Mouse (Mus musculus) forebrain, embryonic 12.5 days (tissue): ENCODE data around the gene Pop4. TPM values are rescaled to one million over a fixed set of nuclear protein-coding genes. Genes with fewer than 3 reads are reported as not detected.
"Not testable (repeated sequence)": the region's sequence is repeated elsewhere in the genome, so short reads cannot be mapped to it uniquely, and the experiment has no call there.

Experiments
- ATAC-seq: fragments of 200-750 bp; cut with Nextera tagmentation; 2 replicates; pipeline ENCODE4 v1.8.0; 2017; ENCODE audit warnings: moderate TSS enrichment; ENCODE audit not compliant: low FRiP score
- H3K27ac ChIP-seq: fragments of 300-500 bp; sonication (generic); 2 replicates; pipeline ENCODE4 v1.5.1; 2016; ENCODE audit warnings: mild to moderate bottlenecking
- H3K27me3 ChIP-seq: fragments of 300-500 bp; sonication (generic); 2 replicates; pipeline ENCODE4 v1.6.1; 2016; ENCODE audit warnings: mild to moderate bottlenecking
- H3K36me3 ChIP-seq: fragments of 300-500 bp; sonication (generic); replicated peaks from 2 replicates; pipeline ENCODE4 v1.6.1; 2016; ENCODE audit warnings: mild to moderate bottlenecking
- H3K4me1 ChIP-seq: fragments of 300-500 bp; sonication (generic); 2 replicates; pipeline ENCODE4 v1.6.1; 2016
- H3K4me2 ChIP-seq: fragments of 300-500 bp; sonication (generic); 2 replicates; pipeline ENCODE4 v1.6.1; 2016; ENCODE audit warnings: mild to moderate bottlenecking, moderate library complexity
- H3K4me3 ChIP-seq: fragments of 300-500 bp; sonication (generic); replicated peaks from 2 replicates; pipeline ENCODE4 v1.5.1; 2016; ENCODE audit warnings: mild to moderate bottlenecking
- H3K9ac ChIP-seq: fragments of 300-500 bp; sonication (generic); 2 replicates; pipeline ENCODE4 v1.6.1; 2016; ENCODE audit warnings: mild to moderate bottlenecking
- H3K9me3 ChIP-seq: fragments of 300-500 bp; sonication (generic); 2 replicates; pipeline ENCODE4 v1.6.1; 2016
- WGBS: fragments of 180-500 bp; shearing (Covaris S2); methylation state at CpG from one replicate; pipeline ENCODE4 v1.1.7; 2016; 5-methylcytosine and 5-hydroxymethylcytosine counted together
- polyA plus RNA-seq: library from polyadenylated mRNA; unstranded; fragments of >200 nt; fragmentation: Nextera tagmentation; extraction: Ambion mirVana; gene quantifications from 2 replicates; pipeline ENCODE4 v1.2.1, GENCODE M21; 2016

The Pop4 gene
- polyA plus RNA-seq: 94.3 and 94.5 TPM in 2 replicates

DNA sequence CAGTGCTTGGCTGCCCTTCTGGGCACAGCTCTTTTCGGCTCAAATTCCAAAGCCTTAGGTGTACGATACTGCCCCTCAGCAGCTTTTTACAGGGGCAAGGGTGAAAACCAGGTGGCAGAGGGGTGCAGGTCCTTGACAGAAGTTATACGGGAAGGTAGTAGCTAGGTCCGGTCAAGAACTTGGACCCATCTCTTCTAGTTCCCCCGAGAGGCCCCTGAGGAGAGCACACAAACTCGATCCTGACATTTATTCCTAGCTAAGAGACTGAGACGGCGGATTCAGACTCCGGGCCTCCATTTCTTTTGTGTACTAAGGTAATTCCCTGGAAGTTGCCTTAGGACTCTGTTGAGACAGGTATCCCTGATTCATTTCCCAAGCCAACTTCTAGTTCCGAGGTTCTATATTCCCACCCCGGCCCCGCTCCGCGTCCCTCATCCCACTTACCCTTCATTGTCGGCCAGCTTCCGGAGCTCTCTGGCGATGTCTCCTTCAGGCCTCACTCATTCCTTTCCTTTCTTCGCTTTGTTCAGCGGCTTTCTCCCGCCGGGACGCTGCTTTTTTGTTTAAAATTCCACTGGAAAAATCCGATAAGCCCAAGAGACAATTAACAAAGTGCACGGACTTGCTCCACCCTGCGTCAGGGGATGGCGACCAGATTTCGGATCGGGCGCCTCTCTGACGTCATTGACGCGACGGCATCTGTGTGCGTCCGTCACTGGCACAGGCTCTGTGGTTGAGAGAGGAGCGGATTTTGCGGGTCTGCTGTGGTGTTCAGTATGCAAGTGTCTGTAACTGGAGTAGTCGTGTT is at the start of gene Pop4:
TSS of gene Pop4 (minus strand) at position 721 of the 808 bp plus-strand sequence.
- H3K9me3 ChIP-seq: no peaks in the 10 kb centered on the region
- peak within 1 kb of the TSS; percentile 73 for H3K4me3 ChIP-seq
- H3K4me2 ChIP-seq: peak within 1 kb of the TSS; percentile 86
- ATAC-seq: peak; percentile 94
- H3K36me3 ChIP-seq: peaks cover 29% of the 10 kb centered on the region
- H3K4me1 ChIP-seq: peaks cover 16% of the 10 kb centered on the region
- H3K27me3 ChIP-seq: no peaks in the 10 kb centered on the region
- H3K27ac ChIP-seq: peak within 1 kb of the TSS; percentile 57; the same call in 1 of the 2 replicates
- WGBS: under 1% methylated on average over 38 of the region's 38 CpGs
- H3K9ac ChIP-seq: peak within 1 kb of the TSS; percentile 82

DNA sequence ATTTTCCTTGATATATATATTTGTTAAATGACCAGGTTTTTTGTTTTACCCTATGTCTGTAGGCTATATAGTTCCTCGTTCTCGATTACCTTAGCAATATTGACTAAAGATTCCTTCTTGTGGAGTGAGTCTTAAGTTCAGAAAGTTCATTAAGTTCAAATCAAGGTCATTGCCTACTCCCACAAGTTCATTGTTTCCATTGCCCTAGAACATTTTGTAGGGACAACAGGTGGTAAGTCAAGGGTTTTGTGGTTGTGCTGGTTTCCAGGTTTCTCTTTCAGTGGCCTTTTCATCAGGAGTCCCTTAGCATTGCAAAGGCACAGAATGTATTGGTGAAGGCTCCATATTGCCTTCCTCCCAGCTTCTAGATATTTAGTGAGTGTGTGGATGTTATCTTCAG is 49.4 kb upstream of the Pop4 start:
- H3K36me3 ChIP-seq: no peaks in the 10 kb centered on the region
- no peaks in the 10 kb centered on the region for H3K27me3 ChIP-seq
- no peak for ATAC-seq
- no peak overlapping the region for H3K4me2 ChIP-seq
- no peak overlapping the region for H3K9ac ChIP-seq
- no peaks in the 10 kb centered on the region for H3K4me1 ChIP-seq
- H3K27ac ChIP-seq: no peak overlapping the region
- H3K9me3 ChIP-seq: no peaks in the 10 kb centered on the region
- no peak overlapping the region for H3K4me3 ChIP-seq
- WGBS: 86% methylated on average over 2 of the region's 2 CpGs

DNA sequence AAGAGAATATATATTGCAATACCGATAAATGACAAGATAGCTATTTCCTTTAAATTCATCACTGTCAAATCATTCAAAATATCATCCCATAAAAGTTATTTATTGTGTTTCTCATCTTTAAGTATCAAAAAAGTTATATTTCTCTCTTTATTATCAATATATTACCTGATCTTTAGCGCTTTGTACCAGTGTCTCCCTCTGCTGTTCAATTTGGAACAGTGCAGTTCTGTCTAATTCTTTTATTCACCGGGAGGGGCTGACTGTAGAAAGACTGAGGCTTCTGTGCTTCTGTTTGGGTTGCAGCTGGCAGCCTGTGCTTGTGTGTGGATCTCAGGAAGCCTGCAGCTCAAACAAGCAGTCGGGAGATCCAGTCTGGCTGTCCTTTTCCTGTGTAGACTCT is 11.0 kb upstream of the Pop4 start:
- not testable (repeated sequence) for H3K4me1 ChIP-seq, H3K9me3 ChIP-seq, H3K36me3 ChIP-seq, H3K27me3 ChIP-seq, H3K9ac ChIP-seq, ATAC-seq, H3K27ac ChIP-seq, H3K4me2 ChIP-seq, H3K4me3 ChIP-seq
- 22% methylated on average over 4 of the region's 4 CpGs for WGBS

DNA sequence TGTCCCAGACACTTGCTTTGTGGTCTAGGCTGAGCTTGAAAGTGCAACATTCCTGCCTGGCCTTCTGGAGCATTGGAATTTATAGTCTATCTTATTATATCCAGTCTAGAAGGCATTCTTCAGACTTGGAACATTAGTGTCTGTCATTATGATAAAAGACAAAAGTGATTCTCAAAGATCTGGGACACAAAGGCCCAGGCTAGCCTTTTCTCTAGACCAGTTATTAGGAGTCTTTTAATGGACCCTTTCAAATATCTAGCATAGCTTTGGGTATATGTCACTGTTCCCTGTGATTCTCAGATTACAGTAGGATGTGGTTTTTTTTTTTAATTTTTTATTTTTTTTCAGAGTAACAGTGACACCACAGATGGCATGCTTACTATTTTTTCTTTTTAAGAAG is 1.3 kb upstream of the Pop4 start:
- no peaks in the 10 kb centered on the region for H3K27me3 ChIP-seq
- no peak overlapping the region for H3K4me2 ChIP-seq
- H3K4me1 ChIP-seq: peaks cover 16% of the 10 kb centered on the region
- H3K27ac ChIP-seq: no peak overlapping the region
- H3K9ac ChIP-seq: no peak overlapping the region
- ATAC-seq: no peak
- no peak overlapping the region for H3K4me3 ChIP-seq
- peaks cover 13% of the 10 kb centered on the region for H3K36me3 ChIP-seq
- H3K9me3 ChIP-seq: no peaks in the 10 kb centered on the region

DNA sequence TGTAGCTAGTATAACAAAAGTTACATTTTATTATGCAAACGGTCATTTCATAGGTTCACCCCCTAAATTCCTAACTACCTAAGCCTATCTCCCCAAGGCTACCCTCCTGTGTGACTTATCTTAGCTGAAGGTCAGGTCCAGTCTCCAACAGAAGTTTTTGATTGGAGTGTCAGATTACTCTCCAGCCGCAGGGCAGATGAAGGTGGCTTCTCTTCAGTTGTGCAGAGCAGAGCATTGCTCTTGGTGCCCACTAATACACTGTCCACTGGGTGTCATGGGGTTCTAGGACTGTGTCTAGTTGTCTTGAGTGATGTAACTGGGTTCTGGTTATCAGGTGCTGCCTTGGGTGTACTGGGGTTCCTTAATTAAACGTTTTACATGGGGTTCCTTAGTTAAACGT is 636 bp upstream of the Pop4 start:
- peak overlapping the region; percentile 73 for H3K4me3 ChIP-seq
- peaks cover 16% of the 10 kb centered on the region for H3K4me1 ChIP-seq
- H3K36me3 ChIP-seq: peaks cover 20% of the 10 kb centered on the region
- no peak overlapping the region for H3K27ac ChIP-seq
- H3K9ac ChIP-seq: peak overlapping the region; percentile 82
- no peaks in the 10 kb centered on the region for H3K27me3 ChIP-seq
- no peaks in the 10 kb centered on the region for H3K9me3 ChIP-seq
- peak overlapping the region; percentile 86 for H3K4me2 ChIP-seq
- peak; percentile 34; the same call in 1 of the 2 replicates for ATAC-seq
- WGBS: 9% methylated on average over 4 of the region's 4 CpGs

DNA sequence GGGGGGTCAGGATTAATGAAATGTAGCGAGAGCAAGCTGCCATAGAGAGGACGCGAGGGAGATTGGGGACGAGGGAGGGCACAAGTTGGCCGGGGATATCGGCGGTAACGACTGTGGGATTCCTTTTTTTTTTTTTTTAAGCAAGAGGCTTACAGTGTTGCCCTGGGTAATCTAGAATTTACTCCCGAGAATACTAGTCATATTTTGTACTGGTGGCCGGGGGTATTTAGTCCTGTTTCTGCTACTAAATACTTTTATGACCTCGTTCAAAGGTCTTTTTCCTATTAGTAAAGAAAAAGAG is 238 bp upstream of the Pop4 start:
- peak overlapping the region; percentile 82 for H3K9ac ChIP-seq
- peak overlapping the region; percentile 73 for H3K4me3 ChIP-seq
- no peaks in the 10 kb centered on the region for H3K9me3 ChIP-seq
- peaks cover 16% of the 10 kb centered on the region for H3K4me1 ChIP-seq
- WGBS: under 1% methylated on average over 11 of the region's 11 CpGs
- peak overlapping the region; percentile 57; the same call in 1 of the 2 replicates for H3K27ac ChIP-seq
- no peaks in the 10 kb centered on the region for H3K27me3 ChIP-seq
- peaks cover 23% of the 10 kb centered on the region for H3K36me3 ChIP-seq
- H3K4me2 ChIP-seq: peak overlapping the region; percentile 86
- ATAC-seq: no peak

DNA sequence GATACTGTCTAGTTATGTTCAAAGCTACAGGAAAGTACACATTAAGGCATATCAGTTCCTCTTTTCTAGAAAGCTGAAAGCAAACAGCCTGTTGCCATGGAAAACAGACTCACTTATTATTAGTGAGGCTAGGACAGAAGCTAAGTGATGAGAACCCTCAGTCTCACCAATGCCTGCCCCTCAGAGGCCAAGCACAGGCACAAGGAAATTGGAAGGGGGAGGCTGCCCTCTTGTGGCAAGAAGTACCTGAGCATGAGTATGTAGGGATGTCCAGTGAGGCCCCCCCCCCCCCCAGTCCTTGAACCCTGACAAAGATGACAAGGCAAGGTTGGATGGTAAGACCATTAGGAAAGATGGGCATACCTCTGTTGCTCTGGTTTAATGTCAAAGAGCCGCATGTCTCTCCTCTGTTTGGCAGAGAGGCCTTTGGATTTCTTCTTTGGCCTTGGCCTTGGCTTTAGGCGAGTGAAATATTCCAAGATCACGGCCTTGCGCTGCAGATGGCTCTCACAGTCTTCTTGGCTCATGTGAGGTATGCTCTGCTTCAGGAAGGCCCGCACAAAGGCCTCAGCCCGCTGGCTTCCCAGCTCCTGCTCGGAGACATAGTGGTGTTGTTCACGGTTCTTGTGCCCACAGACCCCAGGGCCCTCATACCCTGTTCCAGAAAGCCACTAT is 4.1 kb downstream of the Pop4 start:
- WGBS: 87% methylated on average over 8 of the region's 8 CpGs
- no peak overlapping the region for H3K4me3 ChIP-seq
- no peaks in the 10 kb centered on the region for H3K9me3 ChIP-seq
- H3K27me3 ChIP-seq: no peaks in the 10 kb centered on the region
- no peak overlapping the region for H3K4me2 ChIP-seq
- H3K4me1 ChIP-seq: peaks cover 16% of the 10 kb centered on the region
- no peak overlapping the region for H3K9ac ChIP-seq
- no peak for ATAC-seq
- peaks cover 67% of the 10 kb centered on the region for H3K36me3 ChIP-seq
- H3K27ac ChIP-seq: no peak overlapping the region

DNA sequence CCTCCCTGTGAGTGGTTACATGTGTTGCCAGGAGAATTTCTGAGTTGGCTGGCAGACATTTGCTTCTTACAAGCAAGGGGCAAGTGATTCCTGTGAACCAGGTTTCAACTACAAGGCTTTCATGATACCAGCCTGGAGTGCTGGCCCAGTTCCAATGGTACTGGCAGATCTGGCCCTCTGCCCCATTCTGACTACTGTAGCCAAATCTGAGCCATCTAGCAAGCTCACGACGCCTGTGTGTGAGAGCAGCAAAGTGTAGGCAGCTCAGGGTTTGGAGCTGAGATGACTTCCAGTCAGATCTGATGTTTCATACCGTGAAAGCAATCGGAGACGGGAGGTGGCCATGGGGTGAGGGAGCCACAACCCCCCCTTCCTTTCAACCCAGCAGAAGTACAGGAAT is 8.8 kb downstream of the Pop4 start:
- peaks cover 65% of the 10 kb centered on the region for H3K36me3 ChIP-seq
- ATAC-seq: no peak
- no peak overlapping the region for H3K4me3 ChIP-seq
- 94% methylated on average over 5 of the region's 5 CpGs for WGBS
- H3K9ac ChIP-seq: no peak overlapping the region
- H3K4me1 ChIP-seq: no peaks in the 10 kb centered on the region
- H3K4me2 ChIP-seq: no peak overlapping the region
- no peaks in the 10 kb centered on the region for H3K9me3 ChIP-seq
- H3K27ac ChIP-seq: no peak overlapping the region
- no peaks in the 10 kb centered on the region for H3K27me3 ChIP-seq

DNA sequence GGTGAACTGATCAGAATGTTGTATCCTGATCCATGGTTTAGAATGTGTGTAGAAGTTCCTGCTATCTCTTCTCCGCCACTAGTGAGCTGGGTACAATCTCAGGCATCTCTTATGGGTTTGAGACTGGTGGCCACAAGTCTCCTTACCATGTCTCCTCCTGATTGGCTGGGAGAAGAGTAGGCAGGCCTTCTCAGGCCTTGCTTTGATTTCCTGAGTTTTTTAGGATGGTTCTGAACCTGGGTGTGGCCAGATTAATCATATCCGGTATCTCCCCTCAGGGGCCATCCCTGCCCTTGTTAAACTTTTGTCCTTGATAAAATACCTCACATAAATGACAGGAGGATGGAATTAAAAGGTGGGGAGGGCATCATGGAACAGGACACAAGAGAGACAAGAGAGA is 11.6 kb downstream of the Pop4 start:
- Histone ChIP-seq H3K4me2 (no peak overlapping the region), H3K4me3 (no peak overlapping the region), H3K9me3 (no peaks in the 10 kb centered on the region), H3K9ac (no peak overlapping the region), H3K36me3 (peaks cover 38% of the 10 kb centered on the region), H3K27ac (no peak overlapping the region), H3K27me3 (no peaks in the 10 kb centered on the region), H3K4me1 (no peaks in the 10 kb centered on the region)
- ATAC-seq: no peak
- 92% methylated on average over 2 of the region's 2 CpGs for WGBS

DNA sequence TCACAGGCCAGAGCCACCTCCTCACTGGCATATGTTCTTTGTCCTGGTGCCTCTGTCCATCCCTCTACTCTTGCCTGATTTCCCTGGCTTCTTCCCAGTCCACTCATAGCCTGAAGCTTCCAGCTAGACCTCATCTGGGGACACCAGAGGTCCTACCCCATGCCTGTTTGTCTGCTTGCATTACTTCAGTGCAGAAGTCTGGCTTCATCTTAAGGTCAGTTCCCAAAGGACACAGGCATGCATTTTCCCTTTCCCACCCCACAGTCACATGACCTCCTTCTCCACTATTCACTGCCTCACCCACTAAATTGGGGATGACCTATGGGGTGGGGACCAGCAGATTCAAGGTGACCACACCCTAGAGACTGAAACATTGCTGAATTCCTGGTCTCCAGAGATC is 17.8 kb downstream of the Pop4 start:
- Histone ChIP-seq H3K4me1 (0 out of 2 replicates have a peak, but pooled peaks cover 3% of the 10 kb centered on the region), H3K27me3 (no peaks in the 10 kb centered on the region), H3K36me3 (no peaks in the 10 kb centered on the region), H3K4me2 (no peak overlapping the region), H3K9me3 (no peaks in the 10 kb centered on the region), H3K9ac (no peak overlapping the region), H3K4me3 (no peak overlapping the region), H3K27ac (no peak overlapping the region)
- no peak for ATAC-seq

DNA sequence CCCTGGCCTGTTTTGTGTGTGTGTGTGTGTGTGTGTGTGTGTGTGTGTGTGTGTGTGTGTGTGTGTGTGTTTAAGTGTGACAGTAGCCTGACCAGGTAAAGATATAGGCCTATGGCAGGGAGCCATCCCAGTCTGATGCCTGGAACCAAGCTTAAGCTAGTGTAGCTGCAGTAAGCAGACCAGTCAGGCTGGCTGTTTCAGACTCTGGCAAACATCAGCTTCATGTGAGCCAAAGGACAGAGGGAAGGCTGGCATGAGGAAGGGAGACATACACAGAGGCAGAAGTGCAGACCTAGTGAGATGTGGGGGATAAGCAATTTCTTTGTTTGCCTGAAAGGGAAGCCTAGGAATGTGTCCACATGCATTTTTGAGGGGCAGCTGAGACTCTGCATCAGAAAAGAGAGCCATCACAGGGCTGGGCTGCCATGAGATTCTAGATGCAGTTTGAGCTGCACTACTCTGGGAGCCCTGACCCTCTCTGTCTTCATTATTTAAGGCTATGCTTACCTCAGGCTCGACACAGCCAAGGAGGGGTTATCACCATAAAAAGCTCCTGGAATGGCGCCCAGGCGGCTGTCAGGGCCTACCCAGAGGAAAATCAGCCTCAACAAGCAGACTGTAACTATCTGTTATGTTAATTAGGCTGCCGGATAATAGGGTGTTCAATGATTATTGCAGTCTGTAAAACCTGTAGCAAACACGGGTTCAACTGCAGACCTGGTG is 19.6 kb downstream of the Pop4 start:
- Histone ChIP-seq H3K9ac (no peak overlapping the region), H3K9me3 (no peaks in the 10 kb centered on the region), H3K27me3 (no peaks in the 10 kb centered on the region), H3K4me3 (no peak overlapping the region), H3K36me3 (no peaks in the 10 kb centered on the region), H3K4me2 (no peak overlapping the region), H3K4me1 (0 out of 2 replicates have a peak, but pooled peaks cover 3% of the 10 kb centered on the region), H3K27ac (no peak overlapping the region)
- 57% methylated on average over 5 of the region's 5 CpGs for WGBS
- ATAC-seq: no peak

DNA sequence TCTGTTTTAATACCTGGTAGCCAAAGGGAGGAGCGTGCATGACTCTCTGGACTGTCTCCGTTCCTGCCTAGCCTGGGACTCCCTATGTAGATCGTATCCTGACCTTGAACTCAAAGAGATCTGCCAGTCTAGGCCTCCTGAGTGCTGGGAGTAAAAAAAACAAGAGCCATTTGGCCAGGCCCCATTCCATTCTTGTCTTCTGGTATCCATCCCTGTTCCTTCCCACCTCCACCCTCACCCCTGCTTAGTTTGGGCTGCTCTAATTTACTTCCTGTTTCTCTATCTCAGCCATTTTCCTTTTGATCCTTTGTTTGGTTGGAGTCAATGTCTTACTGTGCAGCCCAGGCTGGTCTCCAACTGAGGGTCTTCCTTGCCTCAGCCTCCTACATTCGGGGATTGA is 28.8 kb downstream of the Pop4 start:
- Histone ChIP-seq H3K36me3 (no peaks in the 10 kb centered on the region), H3K4me1 (no peaks in the 10 kb centered on the region), H3K4me3 (no peak overlapping the region), H3K27ac (no peak overlapping the region), H3K9ac (no peak overlapping the region), H3K9me3 (no peaks in the 10 kb centered on the region), H3K4me2 (no peak overlapping the region), H3K27me3 (no peaks in the 10 kb centered on the region)
- no peak for ATAC-seq
- WGBS: 87% methylated on average over 4 of the region's 4 CpGs
